Mouse (Mus musculus) hindbrain, postnatal 0 days (tissue): ENCODE results near the gene Pbrm1. TPM values are rescaled to one million over a fixed set of nuclear protein-coding genes. Genes with fewer than 3 reads are reported as not detected.
A peak's percentile ranks its signal among the peaks of the same experiment; 100 is the strongest.

ENCODE experiments used
- ATAC-seq: fragments of 200-750 bp; cut with Nextera tagmentation; 2 replicates; pipeline ENCODE4 v1.8.0; 2017; ENCODE audit warnings: mild to moderate bottlenecking, moderate TSS enrichment, moderate library complexity
- DNase-seq: peaks from one replicate; pipeline ENCODE4 v3.0.0-alpha.2; 2015; ENCODE audit warnings: low spot score
- H3K27ac ChIP-seq: fragments of 300-500 bp; sonication (generic); 2 replicates; pipeline ENCODE4 v1.5.1; 2014; ENCODE audit warnings: mild to moderate bottlenecking
- H3K27me3 ChIP-seq: fragments of 300-500 bp; sonication (generic); 2 replicates; pipeline ENCODE4 v1.6.1; 2014; ENCODE audit warnings: low read length, mixed read lengths; ENCODE audit not compliant: insufficient read depth
- H3K36me3 ChIP-seq: fragments of 300-500 bp; sonication (generic); 2 replicates; pipeline ENCODE4 v1.6.1; 2014; ENCODE audit warnings: low read length, mixed read lengths; ENCODE audit not compliant: insufficient read depth
- H3K4me1 ChIP-seq: fragments of 300-500 bp; sonication (generic); 2 replicates; pipeline ENCODE4 v1.6.1; 2014; ENCODE audit warnings: antibody characterized with exemption, low read length, mixed read lengths; ENCODE audit not compliant: insufficient read depth
- H3K4me2 ChIP-seq: fragments of 300-500 bp; sonication (generic); 2 replicates; pipeline ENCODE4 v1.6.1; 2014; ENCODE audit warnings: low read depth, mild to moderate bottlenecking, low read length, moderate library complexity, mixed read lengths
- H3K4me3 ChIP-seq: fragments of 300-500 bp; sonication (generic); 2 replicates; pipeline ENCODE4 v1.5.1; 2014; ENCODE audit warnings: low read length
- H3K9ac ChIP-seq: fragments of 300-500 bp; sonication (generic); replicated peaks from 2 replicates; pipeline ENCODE4 v1.6.1; 2014; ENCODE audit warnings: mild to moderate bottlenecking, low read length, moderate library complexity, mixed read lengths
- H3K9me3 ChIP-seq: fragments of 300-500 bp; sonication (generic); 2 replicates; pipeline ENCODE4 v1.6.1; 2016; ENCODE audit warnings: low read length, mixed read lengths
- CTCF ChIP-seq: IDR thresholded peaks from 2 replicates; pipeline ENCODE4 v1.5.1; 2016; ENCODE audit warnings: antibody characterized with exemption, control low read depth, low read depth
- WGBS: fragments of 180-500 bp; shearing (Covaris S2); extraction: QIAGEN DNeasy Blood & Tissue Kit; methylation state at CpG from one replicate; pipeline ENCODE4 v1.1.7; 2014; 5-methylcytosine and 5-hydroxymethylcytosine counted together
- polyA plus RNA-seq: library from polyadenylated mRNA; unstranded; fragments of >200 nt; fragmentation: Nextera tagmentation; extraction: Ambion mirVana; gene quantifications from 2 replicates; pipeline ENCODE4 v1.2.1, GENCODE M21; 2015
- total RNA-seq: library from RNA; depleted of rRNA; stranded (reverse); fragments of >200 nt; gene quantifications from 2 replicates; pipeline ENCODE4 v1.2.3, GENCODE M21; 2014

Gene Pbrm1
- total and polyA plus RNA-seq, 2 experiments from 2014 or later = 43.4 to 83.8 TPM

DNA sequence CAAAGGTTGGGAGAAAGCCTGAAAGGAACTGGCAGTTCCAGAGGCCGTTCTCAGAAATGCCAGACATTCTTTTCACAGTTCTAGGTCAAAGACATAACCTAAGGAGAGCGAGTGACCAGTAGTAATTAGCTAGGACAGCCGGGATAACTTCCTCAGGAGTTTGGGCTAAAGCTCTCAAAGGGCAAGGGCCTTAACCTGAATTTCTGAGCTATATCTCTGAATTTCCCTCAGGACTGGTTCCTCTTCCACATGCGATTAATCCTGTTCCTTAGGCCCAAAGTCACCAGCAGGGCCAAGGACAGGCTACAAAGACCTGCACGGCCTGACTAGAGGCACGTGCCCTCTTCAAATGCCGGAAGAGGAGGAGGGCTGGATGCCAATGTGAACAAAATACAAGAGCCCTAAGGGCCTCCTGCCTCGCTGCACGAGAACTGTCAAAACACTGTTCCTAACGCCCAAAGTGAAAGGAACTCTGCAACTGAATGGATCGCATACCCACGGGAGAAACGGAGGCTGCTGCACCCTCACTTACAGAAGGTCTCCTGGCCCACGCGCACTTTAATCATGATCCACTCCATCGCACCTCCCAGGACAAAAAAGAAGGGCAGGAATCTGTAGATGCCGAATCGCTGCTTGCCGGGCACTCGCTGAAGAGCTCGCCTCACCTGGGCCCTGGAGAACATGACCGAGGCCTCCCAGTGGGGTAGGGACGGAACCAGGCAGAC lies 109.3 kb downstream of the Pbrm1 start:
- Histone ChIP-seq H3K36me3 (no peaks in the 10 kb centered on the region), H3K4me1 (peaks cover 32% of the 10 kb centered on the region), H3K4me3 (peak overlapping the region; percentile 59), H3K9me3 (no peaks in the 10 kb centered on the region), H3K9ac (peak overlapping the region; percentile 62), H3K27me3 (no peaks in the 10 kb centered on the region), H3K27ac (peak overlapping the region; percentile 72), H3K4me2 (peak overlapping the region; percentile 87)
- ATAC-seq (no peak), DNase-seq (peak; percentile 57)
- TF ChIP-seq CTCF = no peak
- WGBS = 1% methylated on average over 23 of the region's 23 CpGs

GRCm38 (mm10) chr14:31128826-31129219 lies 109.9 kb downstream of the Pbrm1 start, which contains the start of gene Smim4:
Gene Smim4, minus strand, starts transcription at chr14:31128956.
- H3K27ac ChIP-seq = peak within 1 kb of the TSS; percentile 72
- H3K9me3 ChIP-seq = no peaks in the 10 kb centered on the region
- peak; percentile 100 for DNase-seq
- no peaks in the 10 kb centered on the region for H3K36me3 ChIP-seq
- H3K9ac ChIP-seq = peak within 1 kb of the TSS; percentile 62
- H3K4me1 ChIP-seq = peaks cover 34% of the 10 kb centered on the region
- peak; percentile 76 for TF ChIP-seq CTCF
- ATAC-seq = peak; percentile 96
- H3K4me2 ChIP-seq = peak within 1 kb of the TSS; percentile 87
- peak within 1 kb of the TSS; percentile 59 for H3K4me3 ChIP-seq
- H3K27me3 ChIP-seq = no peaks in the 10 kb centered on the region
- WGBS = 1% methylated on average over 33 of the region's 33 CpGs

GRCm38 (mm10) chr14:31129326-31130235 lies 110.6 kb downstream of the Pbrm1 start:
- H3K9me3 ChIP-seq = no peaks in the 10 kb centered on the region
- H3K27ac ChIP-seq = peak overlapping the region; percentile 72
- H3K4me1 ChIP-seq = peaks cover 40% of the 10 kb centered on the region
- ATAC-seq (no peak), DNase-seq (no peak)
- TF ChIP-seq CTCF = no peak
- no peaks in the 10 kb centered on the region for H3K36me3 ChIP-seq
- H3K4me3 ChIP-seq = peak overlapping the region; percentile 59
- 64% methylated on average over 15 of the region's 15 CpGs for WGBS
- no peaks in the 10 kb centered on the region for H3K27me3 ChIP-seq
- H3K9ac ChIP-seq = 0 out of 2 replicates have a peak overlapping the region, but pooled peaks have one; percentile 4
- H3K4me2 ChIP-seq = peak overlapping the region; percentile 87

DNA sequence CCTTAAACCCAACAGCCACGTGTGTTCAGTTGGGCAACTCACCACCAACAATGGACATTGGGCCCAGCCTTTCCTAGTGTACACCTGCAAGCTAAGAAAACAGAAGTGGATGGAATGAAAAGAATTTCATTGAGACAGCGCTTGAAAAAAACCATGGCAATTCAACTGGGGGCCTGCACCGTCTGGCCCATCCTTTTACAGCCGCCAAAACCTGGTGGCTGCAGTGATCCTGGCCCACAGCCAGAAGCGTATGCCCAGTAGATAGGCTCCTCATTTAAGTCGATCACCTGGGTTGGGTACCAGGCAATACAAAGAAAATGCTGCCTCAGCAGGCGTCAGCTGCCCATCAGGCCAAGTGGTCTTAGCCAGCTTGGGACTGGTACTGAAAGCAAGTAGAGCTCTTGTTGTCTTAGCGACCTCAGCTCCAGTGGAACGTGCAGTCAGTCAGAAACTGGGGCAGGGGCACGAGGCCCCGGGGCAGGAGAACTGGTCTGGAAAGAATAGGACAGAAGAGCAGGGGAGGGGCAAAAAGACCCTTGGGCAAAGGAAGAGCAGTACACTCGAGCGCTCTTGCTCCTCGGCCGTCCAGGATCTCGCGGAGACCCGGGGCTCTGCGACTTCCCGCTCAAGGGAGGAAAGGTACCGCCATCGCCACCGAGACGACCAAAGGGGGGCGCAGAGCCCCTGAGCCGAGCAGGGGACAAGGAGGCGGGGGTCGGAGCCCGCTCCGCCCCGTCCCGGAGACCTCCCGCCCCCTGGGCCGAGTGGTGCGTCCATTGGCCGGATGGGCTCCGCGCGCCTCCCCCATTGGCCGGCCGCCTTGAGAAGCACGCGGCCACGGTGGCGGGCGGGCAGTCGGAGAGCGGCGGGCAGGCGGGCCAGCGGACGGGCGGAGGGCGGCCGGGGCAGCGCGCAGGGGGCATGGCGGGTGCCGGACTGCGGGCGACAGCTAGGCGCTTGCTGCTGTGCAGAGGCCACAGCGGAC lies 111.6 kb downstream of the Pbrm1 start, which contains the start of gene Nt5dc2:
Gene Nt5dc2, plus strand, starts transcription at position 818 of the 985 bp plus-strand sequence.
- WGBS = 5% methylated on average over 33 of the region's 63 CpGs
- Histone ChIP-seq H3K27ac (peak within 1 kb of the TSS; percentile 72), H3K4me3 (peak within 1 kb of the TSS; percentile 74), H3K4me2 (peak within 1 kb of the TSS; percentile 71), H3K36me3 (no peaks in the 10 kb centered on the region), H3K9ac (peak within 1 kb of the TSS; percentile 83), H3K9me3 (no peaks in the 10 kb centered on the region), H3K4me1 (peaks cover 41% of the 10 kb centered on the region), H3K27me3 (no peaks in the 10 kb centered on the region)
- ATAC-seq = peak; percentile 82
- peak; percentile 96 for DNase-seq
- peak; percentile 35 for TF ChIP-seq CTCF

- H3K4me3 ChIP-seq = peak overlapping the region; percentile 74
- H3K4me2 ChIP-seq = peak overlapping the region; percentile 71
- ATAC-seq (peak; percentile 1; the same call in 1 of the 2 replicates), DNase-seq (peak; percentile 43)
- H3K27me3 ChIP-seq = no peaks in the 10 kb centered on the region
- H3K27ac ChIP-seq = peak overlapping the region; percentile 72
- under 1% methylated on average over 43 of the region's 43 CpGs for WGBS
- peak overlapping the region; percentile 83 for H3K9ac ChIP-seq
- H3K9me3 ChIP-seq = no peaks in the 10 kb centered on the region
- no peaks in the 10 kb centered on the region for H3K36me3 ChIP-seq
- TF ChIP-seq CTCF = no peak
- H3K4me1 ChIP-seq = peaks cover 41% of the 10 kb centered on the region
Observed at GRCm38 (mm10) chr14:31131272-31131821, 112.4 kb downstream of the Pbrm1 start.
